Mouse (Mus musculus): ENCODE measurements around the gene Zfp974. TPM values are rescaled to one million over a fixed set of nuclear protein-coding genes. Genes with fewer than 3 reads are reported as not detected.
"Not testable (repeated sequence)": the region's sequence is repeated elsewhere in the genome, so short reads cannot be mapped to it uniquely, and the experiment has no call there.

Zfp974 gene
- total RNA-seq (2014; fragmentation: Nextera tagmentation): 0.27 and 4.0 TPM in 2 replicates
- 0.61 and 0.80 TPM in 2 replicates for total RNA-seq (2017)

DNA sequence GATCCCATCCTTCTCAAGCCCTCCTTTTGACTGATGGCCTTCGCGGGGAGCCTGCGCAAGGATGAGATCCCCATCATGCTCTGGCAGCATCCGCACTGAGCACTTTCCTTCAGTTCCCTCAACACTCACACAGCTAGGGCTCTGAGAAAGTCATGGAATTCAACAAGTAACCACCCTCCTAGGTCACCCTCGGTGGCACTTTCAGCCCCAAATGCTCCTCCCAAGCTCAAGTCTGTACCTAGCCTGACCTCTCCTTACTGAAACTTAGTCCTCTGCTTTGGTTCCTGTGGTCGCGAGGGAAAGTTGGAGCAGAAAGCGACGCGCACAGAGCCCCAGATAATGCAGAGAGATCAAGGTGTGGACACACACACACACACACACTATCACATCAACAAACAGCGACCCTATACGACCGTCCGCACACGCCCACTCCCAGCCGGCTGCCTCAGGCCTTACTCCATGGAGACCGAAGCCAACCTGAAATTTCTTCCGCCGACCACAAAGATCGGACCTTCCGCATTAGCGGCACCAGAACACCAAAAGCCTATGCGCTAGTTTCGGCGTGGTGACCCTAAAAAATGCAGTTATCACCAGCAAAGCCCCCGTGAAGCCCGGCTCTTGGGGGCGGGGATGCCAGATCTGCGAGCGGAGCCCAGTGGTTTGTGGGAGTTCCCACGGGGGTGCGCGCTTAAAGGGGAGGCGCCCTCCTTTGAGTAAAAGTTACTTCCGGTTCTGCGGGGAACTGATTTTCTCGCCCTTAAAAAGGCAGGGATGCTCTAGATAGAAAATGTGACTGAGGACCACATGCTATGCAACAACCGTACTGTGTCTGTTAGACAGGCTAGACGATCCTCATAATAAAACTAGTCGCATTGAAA, at the start of gene Zfp974:
Gene Zfp974 (minus strand): TSS at position 643 of the 878 bp plus-strand sequence.
- peak; percentile 88 for ATAC-seq (replicated peaks; ENCODE audit: low FRiP score, low TSS enrichment, poor library complexity, severe bottlenecking)

DNA sequence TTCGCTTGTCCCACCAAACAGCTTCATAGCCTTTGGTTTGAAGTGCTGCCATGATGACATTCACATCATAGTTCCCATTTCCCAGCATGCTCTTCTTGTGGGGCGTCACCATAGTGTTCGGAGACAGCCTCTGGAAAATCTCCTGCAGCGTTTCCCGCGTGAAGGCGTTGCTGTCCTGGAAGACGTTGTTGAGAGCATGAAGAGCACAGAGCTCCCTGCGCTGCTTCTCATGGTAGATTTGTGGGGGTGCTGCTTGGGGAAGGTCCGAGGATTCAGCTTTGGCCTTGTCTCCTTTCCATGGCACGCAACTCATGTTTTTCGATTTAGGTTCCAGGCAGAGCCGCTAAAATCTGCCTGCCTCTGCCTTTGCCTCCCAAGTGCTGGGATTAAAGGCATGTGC, 20.2 kb upstream of the Zfp974 start:
- not testable (repeated sequence) for ATAC-seq (replicated peaks; ENCODE audit: low FRiP score, low TSS enrichment, poor library complexity, severe bottlenecking)

DNA sequence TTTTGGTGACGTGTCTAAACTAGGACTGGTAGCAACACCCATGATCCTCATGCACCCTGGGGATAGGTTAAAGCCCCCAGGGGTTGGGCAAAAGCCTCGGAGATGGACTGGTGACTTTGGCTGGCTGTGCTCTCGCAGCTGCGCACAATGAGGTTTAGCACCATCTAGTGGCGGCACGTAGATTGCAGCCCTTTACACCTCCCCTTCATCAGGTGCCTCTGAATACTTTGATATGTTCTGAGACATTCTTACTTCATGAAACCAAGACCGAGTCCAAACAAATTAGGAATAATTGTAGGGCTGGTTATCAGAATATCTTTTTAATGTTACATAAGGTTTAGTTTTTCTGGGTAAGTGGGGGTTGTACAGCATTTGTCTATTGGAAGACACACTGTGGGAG, 12.6 kb upstream of the Zfp974 start:
- ATAC-seq (replicated peaks; ENCODE audit: low FRiP score, low TSS enrichment, poor library complexity, severe bottlenecking): not testable (repeated sequence)

DNA sequence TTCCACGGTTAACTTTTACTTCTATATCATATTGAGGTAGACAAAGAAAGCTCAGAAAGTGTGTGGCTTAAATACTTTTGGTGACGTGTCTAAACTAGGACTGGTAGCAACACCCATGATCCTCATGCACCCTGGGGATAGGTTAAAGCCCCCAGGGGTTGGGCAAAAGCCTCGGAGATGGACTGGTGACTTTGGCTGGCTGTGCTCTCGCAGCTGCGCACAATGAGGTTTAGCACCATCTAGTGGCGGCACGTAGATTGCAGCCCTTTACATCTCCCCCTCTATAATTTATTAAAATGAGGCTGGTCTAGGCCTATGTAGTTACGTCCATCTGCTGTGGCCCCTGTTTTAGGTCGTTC, 4.5 kb upstream of the Zfp974 start:
- ATAC-seq (replicated peaks; ENCODE audit: low FRiP score, low TSS enrichment, poor library complexity, severe bottlenecking): not testable (repeated sequence)

DNA sequence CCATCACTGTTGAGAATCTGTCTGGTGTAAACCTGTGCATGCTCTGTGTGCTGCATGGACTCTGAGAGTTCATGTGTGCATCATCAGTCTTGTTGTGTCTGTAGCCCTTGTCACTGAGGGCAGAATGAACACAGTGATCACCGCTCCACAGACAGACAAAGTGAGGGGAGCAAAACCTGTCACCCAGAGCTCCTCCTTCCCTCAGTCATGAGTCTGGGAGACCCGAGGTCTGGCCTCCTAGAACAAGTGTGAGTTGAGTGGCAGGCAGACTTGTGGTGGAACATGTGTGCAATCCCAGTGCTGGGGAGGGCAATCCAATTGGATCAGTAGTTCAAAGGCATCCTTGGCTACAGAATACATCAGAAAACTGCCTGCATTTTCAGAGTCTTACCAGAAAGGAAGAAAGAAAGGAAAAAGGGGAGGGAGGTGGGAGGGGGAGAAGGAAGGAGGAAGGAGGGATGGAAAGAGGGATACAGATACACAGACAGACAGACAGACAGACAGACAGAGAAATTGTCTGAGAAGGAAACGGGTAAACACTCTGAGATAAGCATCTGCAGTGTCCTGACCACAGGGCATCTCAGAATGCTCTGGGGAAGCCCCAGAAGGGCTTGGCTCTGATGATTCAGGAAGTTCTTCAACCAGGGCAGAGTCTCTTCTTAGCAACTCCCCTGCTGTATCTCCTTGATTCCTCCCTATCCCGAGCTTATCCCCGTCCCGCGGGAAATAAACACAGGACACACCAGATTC, 4.0 kb upstream of the Zfp974 start:
- peak; percentile 77; the same call in 1 of the 2 replicates for ATAC-seq (replicated peaks; ENCODE audit: low FRiP score, low TSS enrichment, poor library complexity, severe bottlenecking)

DNA sequence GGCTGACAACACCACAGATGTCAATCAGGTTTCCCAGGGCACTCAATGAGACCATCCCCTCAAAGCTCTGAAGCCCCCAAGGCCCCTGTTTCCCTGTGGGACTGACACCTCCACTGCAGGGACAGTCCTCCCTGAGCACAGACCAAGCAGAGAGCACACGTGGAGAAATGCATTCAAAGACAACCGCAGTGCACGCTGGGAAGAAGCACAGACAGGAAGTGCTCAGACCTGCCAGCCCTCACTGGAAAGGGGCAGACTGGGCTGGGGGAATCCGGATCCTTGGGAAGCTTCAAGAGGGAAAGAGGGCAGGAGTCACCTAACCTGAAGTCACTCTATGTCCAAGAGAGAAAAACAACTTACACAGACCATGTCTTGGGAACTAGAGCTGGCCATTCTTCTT, 2.2 kb downstream of the Zfp974 start:
- not testable (repeated sequence) for ATAC-seq (replicated peaks; ENCODE audit: low FRiP score, low TSS enrichment, poor library complexity, severe bottlenecking)

DNA sequence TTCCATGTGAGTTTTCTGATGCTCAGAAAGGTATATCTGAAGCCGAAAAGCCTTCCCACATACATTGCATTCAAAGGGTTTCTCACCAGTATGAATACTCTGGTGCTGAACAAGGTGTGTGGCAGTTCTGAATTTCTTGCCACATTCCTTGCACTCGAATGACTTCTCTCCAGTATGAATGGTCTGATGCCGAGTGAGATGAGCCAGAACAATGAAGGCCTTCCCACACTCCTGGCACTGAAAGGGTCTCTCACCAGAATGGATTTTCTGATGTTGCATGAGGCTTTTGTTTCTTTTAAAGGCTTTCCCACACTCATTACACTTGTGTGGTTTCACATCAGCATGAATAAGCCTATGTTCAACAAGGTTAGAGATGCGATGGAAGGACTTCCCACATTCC, 18.3 kb downstream of the Zfp974 start:
- not testable (repeated sequence) for ATAC-seq (replicated peaks; ENCODE audit: low FRiP score, low TSS enrichment, poor library complexity, severe bottlenecking)

DNA sequence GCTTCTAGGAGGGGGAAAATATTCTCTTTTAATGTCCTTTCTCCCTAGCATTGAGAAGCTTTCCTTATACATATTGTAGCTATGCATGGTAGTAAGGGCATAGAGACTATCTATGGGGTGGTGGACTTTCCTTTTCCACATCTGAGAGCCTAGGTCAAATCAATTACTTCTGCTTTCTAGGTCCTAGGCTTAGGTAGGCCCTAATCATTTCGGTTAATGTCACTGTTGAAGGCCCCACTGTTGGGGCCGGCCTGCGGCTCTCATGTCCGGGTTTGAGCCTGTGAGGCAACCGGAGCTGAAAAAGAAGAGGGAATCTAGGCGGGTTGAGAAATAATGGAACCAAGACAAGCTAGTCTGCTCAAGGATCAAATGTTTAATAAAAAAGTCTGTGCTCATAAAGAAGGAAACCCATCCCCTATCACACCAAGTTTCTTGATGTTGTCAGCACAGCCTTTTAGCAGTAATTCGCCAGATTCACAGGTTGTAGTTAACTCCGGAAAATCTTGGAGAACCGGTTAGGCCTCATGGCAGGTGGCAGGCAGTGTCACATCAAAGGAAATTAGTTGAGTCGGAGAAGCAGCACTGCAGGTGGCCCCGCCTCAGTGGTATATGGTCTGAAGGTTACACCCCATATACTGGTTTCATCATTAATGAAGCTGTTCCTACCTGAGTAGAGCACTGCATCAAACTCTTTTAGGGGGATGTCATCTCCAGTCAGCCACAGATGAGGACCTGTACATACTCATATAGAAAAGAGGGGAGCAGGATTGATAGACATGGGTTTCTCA, 24.0 kb downstream of the Zfp974 start:
- ATAC-seq (replicated peaks; ENCODE audit: low FRiP score, low TSS enrichment, poor library complexity, severe bottlenecking): no peak

DNA sequence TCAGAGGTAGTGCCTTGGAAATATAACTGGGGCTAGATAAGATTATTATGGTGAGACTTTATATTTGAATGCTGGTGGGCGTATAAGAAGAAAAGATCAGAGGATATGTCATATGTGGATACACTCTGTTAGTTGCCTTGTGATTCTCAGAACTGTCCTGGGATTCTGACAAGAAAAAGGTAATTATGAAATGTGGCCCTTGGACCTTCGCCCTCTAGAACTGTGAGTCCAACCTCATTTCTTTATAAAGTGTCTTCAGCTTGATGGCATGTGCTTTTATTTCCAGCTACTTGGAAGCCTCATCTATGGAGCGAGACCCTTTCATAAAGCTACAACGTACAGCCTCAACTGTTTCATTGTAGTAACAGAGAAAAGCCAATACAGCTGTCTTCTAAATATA, 28.7 kb downstream of the Zfp974 start:
- ATAC-seq (replicated peaks; ENCODE audit: low FRiP score, low TSS enrichment, poor library complexity, severe bottlenecking): no peak

DNA sequence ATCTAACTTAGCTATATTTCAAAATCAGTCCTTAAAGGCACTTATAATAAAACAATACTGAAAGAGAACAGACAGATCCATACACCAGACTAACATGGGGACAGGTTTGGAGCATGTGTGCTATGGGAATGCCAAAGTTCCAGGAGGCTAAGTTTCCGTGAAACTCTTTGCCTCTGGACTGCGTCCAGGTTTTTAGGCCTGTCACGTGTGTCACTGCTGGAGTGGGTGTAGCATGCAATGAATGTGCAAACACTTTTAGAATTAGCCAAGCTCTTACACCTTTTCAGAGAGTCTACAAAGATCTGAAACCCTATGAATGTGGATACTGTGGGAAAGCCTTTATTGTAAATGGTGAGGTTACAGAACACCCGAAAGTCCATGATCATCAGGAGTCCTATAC, 47.5 kb downstream of the Zfp974 start:
- ATAC-seq (replicated peaks; ENCODE audit: low FRiP score, low TSS enrichment, poor library complexity, severe bottlenecking): no peak

DNA sequence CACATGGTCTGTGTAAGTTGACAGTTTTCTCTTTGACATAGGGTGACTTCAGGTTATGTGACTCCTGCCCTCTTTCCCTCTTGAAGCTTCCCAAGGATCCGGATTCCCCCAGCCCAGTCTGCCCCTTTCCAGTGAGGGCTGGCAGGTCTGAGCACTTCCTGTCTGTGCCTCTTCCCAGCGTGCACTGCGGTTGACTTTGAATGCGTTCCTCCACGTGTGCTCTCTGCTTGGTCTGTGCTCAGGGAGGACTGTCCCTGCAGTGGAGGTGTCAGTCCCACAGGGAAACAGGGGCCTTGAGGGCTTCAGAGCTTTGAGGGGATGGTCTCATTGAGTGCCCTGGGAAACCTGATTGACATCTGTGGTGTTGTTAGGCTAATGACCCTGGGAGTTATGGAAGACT, 66.7 kb downstream of the Zfp974 start:
- ATAC-seq (replicated peaks; ENCODE audit: low FRiP score, low TSS enrichment, poor library complexity, severe bottlenecking): not testable (repeated sequence)

DNA sequence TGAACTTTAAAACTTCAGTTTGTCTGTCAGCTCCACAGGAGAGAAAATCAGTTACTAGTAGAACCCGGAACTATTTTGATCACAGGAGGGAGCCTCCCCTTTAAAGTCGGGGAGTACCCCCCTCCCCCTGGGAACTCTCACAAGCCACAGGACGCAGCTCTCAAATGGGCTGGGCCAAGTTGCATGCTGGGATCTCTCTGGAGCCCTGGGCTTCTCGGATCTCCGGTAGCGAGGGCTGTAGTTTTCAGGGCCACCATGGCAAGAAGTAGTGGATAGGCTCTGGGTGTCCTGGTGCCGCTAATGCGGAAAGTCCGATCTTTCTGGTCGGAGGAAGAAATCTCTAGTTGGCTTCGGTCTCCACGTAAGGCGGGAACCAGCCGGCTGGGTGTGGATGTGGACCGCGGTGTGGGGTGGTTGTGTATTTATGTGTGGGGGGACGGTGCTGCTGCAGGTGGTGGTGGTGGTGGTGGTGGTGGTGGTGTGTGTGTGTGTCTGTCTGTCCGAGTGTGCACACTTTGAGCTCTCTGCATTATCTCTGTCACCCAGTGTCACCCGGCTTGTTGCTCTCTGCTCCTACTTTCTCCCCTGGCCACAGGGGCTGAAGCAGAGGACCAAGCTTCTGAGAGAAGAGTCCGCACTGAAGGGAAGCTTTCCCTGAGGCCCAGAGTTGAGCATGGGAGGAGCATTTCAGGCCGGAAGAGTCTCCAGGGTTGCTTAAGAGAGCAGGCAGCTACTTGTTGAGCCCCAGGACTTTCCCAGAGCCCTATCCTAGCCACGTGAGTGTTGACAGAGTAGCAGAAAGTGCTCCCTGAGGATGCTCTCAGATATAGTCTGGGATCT, 68.6 kb downstream of the Zfp974 start:
- ATAC-seq (replicated peaks; ENCODE audit: low FRiP score, low TSS enrichment, poor library complexity, severe bottlenecking): peak; percentile 95

DNA sequence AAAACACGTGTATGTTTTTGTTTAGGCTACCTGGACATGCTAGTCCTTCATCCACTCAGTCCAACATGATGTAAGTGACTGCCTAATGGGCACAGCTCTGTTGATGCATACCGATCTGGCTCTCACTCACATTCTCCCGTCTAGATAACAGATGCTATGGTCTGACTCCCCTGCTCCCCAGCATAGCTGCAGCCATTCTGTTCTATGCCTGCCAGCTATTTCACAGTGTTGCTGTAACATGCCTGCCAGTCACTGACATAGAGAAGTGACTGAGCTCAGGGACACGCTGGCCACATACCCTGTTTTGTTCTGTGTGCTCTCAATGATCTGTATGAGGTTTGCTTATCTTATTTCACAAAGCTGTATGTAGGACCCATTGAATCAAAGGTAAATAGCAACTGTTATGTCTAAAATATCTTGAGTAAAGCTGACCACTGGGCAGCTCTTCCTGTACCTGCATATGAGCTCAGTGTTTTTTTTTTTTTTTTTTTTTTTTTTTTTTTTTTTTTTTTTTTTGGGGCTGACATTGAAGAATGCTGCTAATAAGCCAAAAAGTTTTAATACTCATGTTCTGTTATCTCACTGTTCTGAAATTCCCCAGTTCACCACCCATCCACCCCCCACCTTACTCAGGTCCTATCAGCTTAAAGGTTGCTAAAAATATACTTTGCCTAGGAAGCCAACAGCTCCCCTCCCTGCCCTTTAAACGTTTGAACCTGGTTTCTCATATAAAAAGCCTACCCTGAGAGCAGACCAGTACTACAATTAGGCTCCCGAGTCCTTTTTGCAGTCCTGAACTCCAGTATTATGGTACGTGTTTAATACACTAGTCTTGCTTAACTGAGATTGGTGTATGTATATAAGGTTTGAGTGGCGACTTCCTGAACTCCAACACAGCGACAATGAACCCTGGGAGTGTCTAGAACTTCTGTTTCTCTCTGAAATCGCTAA, 69.7 kb downstream of the Zfp974 start:
- peak; percentile 68 for ATAC-seq (replicated peaks; ENCODE audit: low FRiP score, low TSS enrichment, poor library complexity, severe bottlenecking)

Other genes starting within 250 kb of the Zfp974 start
- gene Zfp607b, start 240.1 kb downstream of the Zfp974 start, total RNA-seq (2014; fragmentation: Nextera tagmentation): 6.8 TPM in 1 of 2 replicates, not detected in the other
- gene Zfp607b, start 240.1 kb downstream of the Zfp974 start, total RNA-seq (2017): 1.2 and 1.7 TPM in 2 replicates
- 7.9 and 8.5 TPM in 2 replicates for gene Zfp60, start 198.1 kb downstream of the Zfp974 start, total RNA-seq (2014; fragmentation: Nextera tagmentation)
- gene Zfp60, start 198.1 kb downstream of the Zfp974 start, total RNA-seq (2017): 9.2 and 12.5 TPM in 2 replicates
- 9.8 and 11.4 TPM in 2 replicates for gene Zfp626, start 122.3 kb downstream of the Zfp974 start, total RNA-seq (2014; fragmentation: Nextera tagmentation)
- 8.8 and 10.5 TPM in 2 replicates for gene Zfp626, start 122.3 kb downstream of the Zfp974 start, total RNA-seq (2017)
- 4.9 and 8.0 TPM in 2 replicates for gene Zfp59, start 90.9 kb downstream of the Zfp974 start, total RNA-seq (2014; fragmentation: Nextera tagmentation)
- gene Zfp59, start 90.9 kb downstream of the Zfp974 start, total RNA-seq (2017): 6.8 and 10.0 TPM in 2 replicates
- 6.6 and 10.6 TPM in 2 replicates for gene Zfp607a, start 71.9 kb downstream of the Zfp974 start, total RNA-seq (2014; fragmentation: Nextera tagmentation)
- gene Zfp607a, start 71.9 kb downstream of the Zfp974 start, total RNA-seq (2017): 7.6 and 8.9 TPM in 2 replicates
- gene Zfp780b, start 49.7 kb upstream of the Zfp974 start, total RNA-seq (2014; fragmentation: Nextera tagmentation): 16.0 and 18.9 TPM in 2 replicates
- 6.4 and 10.6 TPM in 2 replicates for gene Zfp780b, start 49.7 kb upstream of the Zfp974 start, total RNA-seq (2017)
- 6.3 and 8.5 TPM in 2 replicates for gene Zfp850, start 84.7 kb upstream of the Zfp974 start, total RNA-seq (2014; fragmentation: Nextera tagmentation)
- gene Zfp850, start 84.7 kb upstream of the Zfp974 start, total RNA-seq (2017): 16.5 and 28.9 TPM in 2 replicates
- gene Psmc4, start 120.6 kb upstream of the Zfp974 start, total RNA-seq (2014; fragmentation: Nextera tagmentation): 170 and 195 TPM in 2 replicates
- gene Psmc4, start 120.6 kb upstream of the Zfp974 start, total RNA-seq (2017): 153 and 178 TPM in 2 replicates
- gene Fcgbp, start 141.8 kb upstream of the Zfp974 start, total RNA-seq (2014; fragmentation: Nextera tagmentation): not detected in 2 replicates
- gene Fcgbp, start 141.8 kb upstream of the Zfp974 start, total RNA-seq (2017): not detected in 2 replicates
- gene 9530053A07Rik, start 200.0 kb upstream of the Zfp974 start, total RNA-seq (2014; fragmentation: Nextera tagmentation): not detected in 2 replicates
- not detected in 2 replicates for gene 9530053A07Rik, start 200.0 kb upstream of the Zfp974 start, total RNA-seq (2017)
- gene Fbl, start 240.2 kb upstream of the Zfp974 start, total RNA-seq (2014; fragmentation: Nextera tagmentation): 328 and 406 TPM in 2 replicates
- gene Fbl, start 240.2 kb upstream of the Zfp974 start, total RNA-seq (2017): 265 and 312 TPM in 2 replicates

Measured in megakaryocyte-erythroid progenitor cell, adult 5-6 weeks (primary cell).